ENCODE assay signal across 10 mouse cellular contexts in the genomic region with DNA sequence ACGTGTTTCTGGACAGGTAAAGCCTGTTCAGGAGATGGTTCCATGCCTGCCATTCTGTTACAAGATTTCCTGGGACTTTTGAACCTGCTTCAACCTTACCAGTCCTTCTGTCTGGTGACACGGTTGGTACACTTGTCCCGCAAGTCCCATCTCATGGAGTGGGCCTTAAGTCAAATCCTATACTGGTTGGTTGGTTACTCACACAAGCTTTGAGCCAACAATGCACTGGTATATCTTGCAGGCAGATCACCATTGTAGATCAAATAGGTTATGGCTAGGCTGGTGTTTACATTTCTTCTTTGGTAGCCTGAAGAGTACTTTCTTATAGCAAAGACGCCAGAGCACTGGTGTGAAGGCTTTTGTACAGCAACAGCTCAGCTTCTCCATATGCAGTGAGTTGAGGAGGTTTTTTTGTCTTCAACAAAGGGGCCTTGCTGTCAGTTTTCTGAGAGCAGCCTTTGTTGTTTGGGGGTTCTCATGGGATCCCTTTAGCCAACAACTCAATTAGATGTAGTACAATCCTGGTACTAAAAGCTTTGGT. TPM values are rescaled to one million over a fixed set of nuclear protein-coding genes. Genes with fewer than 3 reads are reported as not detected.
DNase-seq lines count a peak whose midpoint lies in the region; ATAC-seq lines count a peak whose summit lies in the region.
"Had no signal": no experiment of that assay in that cellular context is flagged by ENCODE, and none has a peak within 500 bp of the region (broad histone marks: within the 10 kb centered on the region; RNA-seq: fewer than 3 reads in every experiment).

No protein-coding gene starts in this region.

- peak overlapping the region; percentile 72 for H3K4me2 ChIP-seq in heart, embryonic 16.5 days (ENCODE audit: low read depth, low read length)
- H3K4me2 ChIP-seq in embryonic facial prominence, embryonic 13.5 days = peak overlapping the region; percentile 77
- peak overlapping the region; percentile 71 for H3K4me2 ChIP-seq in intestine, embryonic 14.5 days (ENCODE audit: low read length)
- peak overlapping the region; percentile 77 for H3K4me2 ChIP-seq in midbrain, embryonic 16.5 days (ENCODE audit: low read length)

- DNase-seq in heart, postnatal 14 days = no peak
- DNase-seq in intestine, embryonic 14.5 days (ENCODE audit: low spot score) = no peak
- no peak for DNase-seq in adrenal gland, postnatal 4 days (ENCODE audit: low spot score in 2 of 2)
- DNase-seq in thymus, postnatal 14 days = no peak
- DNase-seq in spleen, postnatal 14 days (ENCODE audit: low spot score in 2 of 2) = no peak
- DNase-seq: heart, adult 11 months had no signal

- no peaks in the 10 kb centered on the region for H3K9me3 ChIP-seq in heart, embryonic 16.5 days (replicated peaks; ENCODE audit: control insufficient read depth, low read length)
- no peaks in the 10 kb centered on the region for H3K9me3 ChIP-seq in embryonic facial prominence, embryonic 13.5 days
- H3K9me3 ChIP-seq in intestine, embryonic 14.5 days (ENCODE audit: control insufficient read depth, low read length) = no peaks in the 10 kb centered on the region
- no peaks in the 10 kb centered on the region for H3K9me3 ChIP-seq in midbrain, embryonic 16.5 days (replicated peaks; ENCODE audit: control insufficient read depth, low read length, poor library complexity, severe bottlenecking)
- H3K9me3 ChIP-seq: G1E had no signal

- H3K4me1 ChIP-seq in heart, embryonic 16.5 days (ENCODE audit: control insufficient read depth, insufficient read depth, low read length) = no peaks in the 10 kb centered on the region
- 0 out of 2 replicates have a peak, but pooled peaks cover 2% of the 10 kb centered on the region for H3K4me1 ChIP-seq in embryonic facial prominence, embryonic 13.5 days
- H3K4me1 ChIP-seq in intestine, embryonic 14.5 days (replicated peaks; ENCODE audit: control insufficient read depth, insufficient read depth, low read length) = no peaks in the 10 kb centered on the region
- H3K4me1 ChIP-seq in midbrain, embryonic 16.5 days (ENCODE audit: control insufficient read depth, insufficient read depth, low read length) = peaks cover 6% of the 10 kb centered on the region; the same call in 1 of the 2 replicates

- H3K27me3 ChIP-seq in heart, embryonic 16.5 days (ENCODE audit: control insufficient read depth, insufficient read depth, low read length) = peaks cover 17% of the 10 kb centered on the region
- H3K27me3 ChIP-seq in embryonic facial prominence, embryonic 13.5 days = peaks cover 20% of the 10 kb centered on the region
- no peaks in the 10 kb centered on the region for H3K27me3 ChIP-seq in intestine, embryonic 14.5 days (replicated peaks; ENCODE audit: control insufficient read depth, insufficient read depth, low read length)
- no peaks in the 10 kb centered on the region; the same call in 1 of the 2 replicates for H3K27me3 ChIP-seq in midbrain, embryonic 16.5 days (ENCODE audit: control insufficient read depth, insufficient read depth, low read depth, low read length)

- peak overlapping the region; percentile 48 for H3K4me3 ChIP-seq in heart, embryonic 16.5 days (ENCODE audit: low read length)
- H3K4me3 ChIP-seq in embryonic facial prominence, embryonic 13.5 days = peak overlapping the region; percentile 50
- peak overlapping the region; percentile 37 for H3K4me3 ChIP-seq in intestine, embryonic 14.5 days (ENCODE audit: low read depth, low read length)
- H3K4me3 ChIP-seq in midbrain, embryonic 16.5 days (ENCODE audit: low read depth, low read length) = peak overlapping the region; percentile 47

- H3K9ac ChIP-seq in heart, embryonic 16.5 days (ENCODE audit: low read length) = peak overlapping the region; percentile 34
- peak overlapping the region; percentile 66 for H3K9ac ChIP-seq in embryonic facial prominence, embryonic 13.5 days
- H3K9ac ChIP-seq in intestine, embryonic 14.5 days (ENCODE audit: low read length) = peak overlapping the region; percentile 46; the same call in 1 of the 2 replicates
- H3K9ac ChIP-seq in midbrain, embryonic 16.5 days (ENCODE audit: low read depth, low read length) = peak overlapping the region; percentile 78

- H3K36me3 ChIP-seq in heart, embryonic 16.5 days (ENCODE audit: control insufficient read depth, insufficient read depth) = no peaks in the 10 kb centered on the region
- no peaks in the 10 kb centered on the region for H3K36me3 ChIP-seq in embryonic facial prominence, embryonic 13.5 days
- H3K36me3 ChIP-seq in intestine, embryonic 14.5 days (ENCODE audit: control insufficient read depth, insufficient read depth, low read length) = no peaks in the 10 kb centered on the region
- no peaks in the 10 kb centered on the region for H3K36me3 ChIP-seq in midbrain, embryonic 16.5 days (ENCODE audit: control insufficient read depth, insufficient read depth, low read length)
- H3K36me3 ChIP-seq: G1E had no signal

- H3K27ac ChIP-seq in heart, embryonic 16.5 days (ENCODE audit: low read length) = no peak overlapping the region
- H3K27ac ChIP-seq in embryonic facial prominence, embryonic 13.5 days = no peak overlapping the region
- no peak overlapping the region for H3K27ac ChIP-seq in intestine, embryonic 14.5 days (ENCODE audit: low read depth)
- peak overlapping the region; percentile 79 for H3K27ac ChIP-seq in midbrain, embryonic 16.5 days (ENCODE audit: low read length)

- no peak for ATAC-seq in heart, embryonic 16.5 days (replicated peaks; ENCODE audit: extremely low read depth, insufficient read depth, low FRiP score)
- no peak for ATAC-seq in embryonic facial prominence, embryonic 13.5 days (ENCODE audit: insufficient number of reproducible peaks, insufficient read depth, low FRiP score, low TSS enrichment, low read depth)
- no peak for ATAC-seq in intestine, embryonic 14.5 days (replicated peaks; ENCODE audit: low FRiP score, low TSS enrichment, low read depth)
- peak; percentile 52 for ATAC-seq in midbrain, embryonic 16.5 days

- intact Hi-C loops in heart, postnatal 14 days (cut with DNase I) = no loop called here

- 86% methylated on average over 4 of the region's 4 CpGs for WGBS in heart, embryonic 16.5 days
- 89% methylated on average over 4 of the region's 4 CpGs for WGBS in embryonic facial prominence, embryonic 13.5 days
- WGBS in intestine, embryonic 14.5 days = 82% methylated on average over 4 of the region's 4 CpGs
- 67% methylated on average over 4 of the region's 4 CpGs for WGBS in midbrain, embryonic 16.5 days

RNA-seq across cellular contexts. Expression of a gene that starts 37.7 kb away (rescaled TPM):
- polyA plus RNA-seq in heart, embryonic 16.5 days (2015; fragmentation: Nextera tagmentation; extraction: Ambion mirVana) = 524 and 529 TPM in 2 replicates
- 1,000 to 10,000 TPM; 1,074 to 1,083 TPM for total RNA-seq in heart, postnatal 14 days (2021)
- polyA plus RNA-seq in embryonic facial prominence, embryonic 13.5 days (2015; fragmentation: Nextera tagmentation; extraction: Ambion mirVana) = 169 and 190 TPM in 2 replicates
- 235 and 246 TPM in 2 replicates for polyA plus RNA-seq in intestine, embryonic 14.5 days (2014; fragmentation: Nextera tagmentation; extraction: Ambion mirVana)
- polyA plus RNA-seq in midbrain, embryonic 16.5 days (2015; fragmentation: Nextera tagmentation; extraction: Ambion mirVana) = 222 and 235 TPM in 2 replicates
- 100 to 1,000 TPM; 295 to 326 TPM for total RNA-seq in adrenal gland, postnatal 4 days (2021)
